Mouse (Mus musculus) cerebellum, adult 18-20 months (tissue): Measurements from ENCODE around the gene Nes.

Experiments
- DNase-seq, 2 experiments: peaks; one replicate each; pipeline ENCODE4 v3.0.0; 2021

The Nes gene

GRCm38 (mm10) chr3:87983627-87984026 is 12.7 kb downstream of the Nes start:
- DNase-seq = no peak

GRCm38 (mm10) chr3:87984094-87984493 is 13.2 kb downstream of the Nes start:
- no peak for DNase-seq

GRCm38 (mm10) chr3:87985505-87986320 is 14.8 kb downstream of the Nes start:
- no peak for DNase-seq

GRCm38 (mm10) chr3:87986868-87987267 is 16.0 kb downstream of the Nes start:
- DNase-seq = peak; percentile 83 to 86

DNA sequence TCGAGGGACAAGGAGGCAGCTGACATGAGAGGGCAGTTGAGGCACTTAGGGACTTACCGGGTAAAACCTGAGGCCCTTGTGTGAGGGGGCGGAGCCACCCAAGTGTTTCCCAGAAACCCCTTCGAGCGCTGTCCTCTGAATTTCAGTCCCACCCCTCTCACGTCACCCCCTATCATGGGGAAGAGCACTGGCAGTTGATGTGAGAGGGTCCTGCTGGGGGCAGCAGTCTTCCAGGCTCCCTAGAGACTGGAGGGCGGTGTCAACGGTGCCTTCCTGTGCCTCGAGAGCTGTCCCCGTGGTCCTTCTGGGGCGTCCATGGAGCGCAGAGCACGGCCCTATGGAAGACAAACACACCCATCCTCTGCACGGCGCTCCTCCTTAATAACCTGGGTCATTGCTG is 16.8 kb downstream of the Nes start:
- DNase-seq = no peak

GRCm38 (mm10) chr3:87988068-87988467 is 17.2 kb downstream of the Nes start:
- DNase-seq = no peak

DNA sequence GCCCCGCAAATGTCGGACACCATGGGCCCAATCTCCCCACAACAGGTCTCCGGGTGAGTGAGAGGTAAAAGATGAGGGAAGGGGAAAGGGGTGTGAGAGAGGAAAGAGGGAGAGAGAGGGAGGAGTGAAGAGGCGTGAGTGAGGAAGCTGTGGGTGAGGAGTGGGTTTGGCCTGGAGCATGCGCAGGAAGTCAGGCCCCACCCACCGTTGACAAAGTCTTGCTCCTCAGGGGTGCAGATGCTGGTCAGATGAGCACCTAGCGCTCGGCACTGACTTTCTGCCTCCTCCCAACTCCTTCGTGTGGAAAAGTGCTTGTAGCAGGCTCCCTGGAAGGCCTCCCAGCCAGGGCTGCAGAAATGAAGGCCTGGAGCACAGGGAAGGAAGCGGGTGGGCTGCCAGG is 19.1 kb downstream of the Nes start:
- DNase-seq = no peak

- no peak for DNase-seq
Observed at GRCm38 (mm10) chr3:87993436-87993835, 22.6 kb downstream of the Nes start.

- DNase-seq = no peak
Observed at GRCm38 (mm10) chr3:87995331-87995730, 24.5 kb downstream of the Nes start.

DNA sequence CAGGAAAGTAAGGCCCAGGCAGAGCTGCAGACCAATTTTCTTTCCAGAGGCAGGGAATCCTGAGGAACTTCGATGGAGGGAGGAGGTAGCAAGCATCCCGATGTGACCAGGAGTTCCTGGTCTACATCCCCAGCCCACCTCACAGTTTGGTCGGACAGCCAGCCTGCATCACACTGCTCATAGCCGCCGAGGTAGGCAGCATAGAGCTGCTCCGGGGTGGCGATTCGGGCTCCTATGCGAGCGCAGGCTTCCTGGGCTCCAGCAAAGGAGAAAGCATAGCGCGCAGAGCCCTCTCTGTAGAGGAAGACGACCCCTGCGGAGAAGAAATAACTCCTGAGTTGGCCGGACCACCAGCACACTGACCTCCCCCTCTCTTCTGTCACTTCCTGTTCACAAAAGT is 25.5 kb downstream of the Nes start:
- DNase-seq = no peak

- DNase-seq = no peak
Observed at GRCm38 (mm10) chr3:87996971-87997614, 26.2 kb downstream of the Nes start.

DNA sequence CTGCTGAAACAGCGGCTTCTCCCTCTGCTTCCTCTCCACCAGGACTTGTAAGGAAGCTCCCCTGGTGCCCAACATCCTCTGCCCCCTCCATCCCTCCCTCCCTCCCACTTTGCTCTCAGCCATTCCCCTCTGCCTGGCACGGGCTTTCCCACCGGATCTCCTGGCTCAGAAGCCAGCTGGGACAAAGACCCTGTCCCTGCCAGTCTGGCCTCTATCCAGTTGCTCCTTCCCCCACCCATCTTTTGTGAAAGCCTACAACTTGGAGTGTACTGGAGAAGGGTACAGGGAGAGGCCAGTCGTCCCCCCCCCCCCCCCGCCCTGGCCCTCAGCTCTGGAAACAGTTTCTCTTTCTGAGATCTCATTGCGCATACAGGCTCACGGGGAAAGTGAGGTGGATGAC is 27.9 kb downstream of the Nes start:
- no peak for DNase-seq

- no peak for DNase-seq
Observed at GRCm38 (mm10) chr3:87999243-87999895, 28.5 kb downstream of the Nes start.

DNA sequence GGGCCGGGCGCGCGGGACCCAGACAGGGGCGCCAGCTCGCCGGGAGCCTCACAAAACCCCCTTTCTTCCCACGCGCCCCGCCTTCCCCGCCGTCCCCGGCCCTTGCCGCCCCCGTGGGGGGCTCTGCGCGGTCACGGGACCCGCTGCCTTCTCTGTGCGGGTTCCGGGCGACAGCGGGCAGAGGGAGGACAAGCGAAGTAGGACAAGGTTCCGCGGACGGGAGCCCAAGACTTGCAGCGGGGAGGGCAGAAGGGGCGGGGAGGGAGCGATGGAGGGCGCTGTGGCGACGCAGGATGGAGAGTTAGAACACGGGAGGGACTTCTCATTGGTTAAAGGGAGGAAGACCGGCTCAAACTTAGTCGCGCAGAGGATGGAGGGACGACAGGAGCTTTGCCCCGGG is 29.3 kb downstream of the Nes start, which contains the start of gene Bcan:
Bcan (minus strand) TSS at position 50 of the 400 bp plus-strand sequence.
- DNase-seq = peak; percentile 42 to 51

- DNase-seq = no peak
Observed at GRCm38 (mm10) chr3:88000816-88001595, 30.1 kb downstream of the Nes start.

DNA sequence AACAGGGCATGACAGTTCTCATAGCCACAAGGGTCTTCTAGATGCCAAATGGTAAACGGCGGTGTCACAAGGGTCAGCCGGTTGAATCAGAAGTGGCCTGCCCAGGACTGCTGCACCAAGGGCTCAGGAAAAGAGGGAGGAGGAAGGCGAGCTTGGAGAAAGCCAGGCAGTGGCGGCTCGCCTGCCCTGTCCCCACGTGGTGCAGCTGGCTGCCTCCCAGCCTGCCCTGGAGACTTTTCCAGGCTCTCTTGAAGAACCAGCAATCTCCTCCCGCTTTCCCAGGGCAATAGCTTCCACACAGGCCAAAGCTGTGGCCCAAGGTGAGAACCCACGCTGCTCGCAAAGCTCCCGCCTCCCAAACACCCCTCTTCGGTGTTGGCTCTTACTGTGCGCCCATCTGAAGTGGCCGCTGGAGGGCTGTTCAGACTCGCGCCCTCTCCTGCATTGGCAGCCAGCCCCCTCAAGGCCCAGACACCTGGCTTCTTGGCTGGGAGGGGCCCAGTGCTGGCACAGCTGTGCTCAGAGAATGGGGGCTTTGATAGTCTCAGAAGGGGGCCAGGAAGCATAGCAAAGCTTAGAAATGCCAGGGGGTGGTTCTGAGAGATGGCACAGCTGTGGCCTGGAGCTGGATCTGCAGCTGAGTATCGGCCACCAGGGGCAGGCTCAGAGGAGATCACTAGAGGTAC is 31.6 kb downstream of the Nes start:
- no peak for DNase-seq

DNA sequence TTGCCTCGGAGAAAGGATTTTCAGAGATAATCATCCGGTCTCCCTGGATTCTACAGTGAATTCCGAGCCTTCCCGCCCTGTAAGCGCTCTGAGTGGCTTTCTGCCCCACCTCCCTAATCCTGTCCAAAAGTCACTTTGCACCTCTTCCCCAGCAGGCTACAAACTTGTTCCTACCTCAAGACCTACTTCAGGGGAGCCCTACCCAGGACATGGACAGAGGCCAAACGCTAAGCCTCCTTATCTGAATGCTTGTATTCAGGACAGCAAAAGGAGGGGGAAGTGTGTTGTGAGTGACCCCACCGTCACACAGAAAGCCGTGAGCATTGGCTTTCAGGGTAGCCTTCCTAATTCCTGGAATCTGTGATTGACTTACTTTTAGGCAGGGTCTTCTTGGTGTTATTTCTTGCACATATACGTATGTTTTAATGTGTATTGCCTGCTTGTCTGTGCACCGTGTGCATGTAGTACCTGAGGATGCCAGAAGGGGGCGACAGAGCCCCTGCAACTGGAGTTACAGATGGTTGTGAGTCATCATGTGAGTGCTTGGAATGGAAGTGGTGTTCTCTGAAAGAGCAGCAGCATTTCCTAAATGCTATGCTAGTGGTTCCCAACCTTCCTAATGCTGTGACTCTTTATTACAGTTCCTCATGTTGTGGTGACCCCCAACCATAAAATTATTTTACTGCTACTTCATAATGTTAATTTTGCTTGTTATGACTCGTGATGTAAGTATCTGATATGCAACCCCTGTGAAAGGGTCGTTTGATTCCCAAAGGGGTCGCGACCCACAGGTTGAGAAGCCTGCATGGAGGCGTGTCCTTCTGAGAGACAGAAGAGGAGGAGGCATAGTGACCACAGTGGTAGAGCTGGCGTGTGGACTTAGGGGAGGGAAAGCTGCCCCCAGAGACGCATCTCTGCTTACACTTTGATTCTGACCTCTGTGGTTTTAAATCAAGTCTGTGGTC is 35.2 kb downstream of the Nes start:
- no peak for DNase-seq

GRCm38 (mm10) chr3:88010634-88011265 is 39.9 kb downstream of the Nes start:
- peak in 1 of 2 experiments; percentile 57 for DNase-seq

GRCm38 (mm10) chr3:88022322-88023191 is 51.7 kb downstream of the Nes start:
- DNase-seq = peak; percentile 95 to 97
